Mouse (Mus musculus) thymus, adult 2 months (tissue): ENCODE measurements around the gene 6430550D23Rik.
A peak's percentile ranks its signal among the peaks of the same experiment; 100 is the strongest.

Experiments
- CTCF ChIP-seq: fragments of 200-500 bp; IDR thresholded peaks from 2 replicates; pipeline ENCODE4 v1.5.1; 2012; ENCODE audit warnings: mild to moderate bottlenecking, control low read depth, low read length, moderate library complexity, borderline replicate concordance; ENCODE audit not compliant: control insufficient read depth, poor library complexity, insufficient read depth; ENCODE audit errors: extremely low read depth
- POLR2A ChIP-seq: fragments of 200-500 bp; IDR thresholded peaks from 2 replicates; pipeline ENCODE4 v1.6.1; 2012; ENCODE audit warnings: mild to moderate bottlenecking, low read length, control low read depth, moderate library complexity; ENCODE audit not compliant: control insufficient read depth, poor library complexity, insufficient read depth; ENCODE audit errors: extremely low read depth

DNA sequence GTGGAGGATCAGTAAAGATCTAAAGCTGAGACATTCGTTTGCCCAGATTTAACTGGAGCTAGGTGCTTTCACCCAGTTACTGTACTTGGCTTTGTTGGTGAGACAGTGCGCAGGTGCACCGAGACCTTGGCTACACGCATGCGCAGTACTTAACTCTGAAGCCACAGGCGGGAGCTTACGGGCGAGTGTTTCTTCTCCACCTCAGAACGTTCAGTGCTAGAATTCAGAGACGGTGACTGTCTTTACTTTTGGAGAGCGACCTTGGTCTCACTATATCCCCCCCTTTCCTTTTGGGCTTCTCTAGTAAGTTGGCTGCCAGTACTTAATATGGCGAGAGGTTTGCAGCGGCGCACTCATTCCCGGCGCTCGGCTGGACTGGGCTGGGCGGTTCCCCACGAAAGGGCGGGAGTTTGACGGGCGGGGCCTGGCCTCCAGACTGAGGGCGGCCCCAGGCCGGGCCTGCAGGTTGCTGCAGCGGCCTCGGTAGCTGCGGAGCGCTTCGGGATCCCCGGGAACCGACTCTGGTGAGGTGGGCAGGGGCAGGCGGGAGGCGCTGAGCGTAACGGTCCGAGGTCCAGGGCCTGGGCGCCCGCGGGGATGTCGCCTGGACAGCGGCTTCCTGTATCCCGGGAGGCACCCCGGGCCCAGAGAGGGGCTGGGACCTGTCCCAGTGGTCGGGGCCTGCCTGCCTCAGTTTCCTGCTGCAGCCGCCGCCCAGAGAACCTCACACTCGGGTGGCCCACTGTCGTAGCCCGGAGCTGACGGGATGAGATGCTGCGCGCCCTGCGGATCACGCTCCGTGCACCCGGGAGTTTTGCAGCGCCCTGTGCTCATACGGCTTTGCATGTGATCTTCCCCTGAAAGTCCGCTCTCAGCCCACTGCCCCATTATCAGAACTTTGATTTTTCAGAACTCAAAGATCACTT lies 51.4 kb downstream of the 6430550D23Rik start, which contains the start of gene Cep250:
- TF ChIP-seq CTCF, result no peak
- TF ChIP-seq POLR2A, result peak; percentile 65
